Mouse (Mus musculus): Measurements from ENCODE around the gene Syndig1l. TPM values are rescaled to one million over a fixed set of nuclear protein-coding genes. Genes with fewer than 3 reads are reported as not detected.

The Syndig1l gene
- polyA plus RNA-seq, 1 experiment from 2014 or later: 0.06 TPM

GRCm38 (mm10) chr12:84631867-84632266 lies 66.8 kb downstream of the Syndig1l start:
- Histone ChIP-seq H3K4me2 (replicated peaks; ENCODE audit: low read depth, low read length) (no peak overlapping the region), H3K4me3 (ENCODE audit: low read length) (no peak overlapping the region), H3K27me3 (ENCODE audit: insufficient read depth, low read length) (peaks cover 2% of the 10 kb centered on the region), H3K9me3 (ENCODE audit: low read length) (no peaks in the 10 kb centered on the region), H3K27ac (ENCODE audit: low read length) (no peak overlapping the region), H3K36me3 (ENCODE audit: insufficient read depth, low read length) (no peaks in the 10 kb centered on the region), H3K4me1 (ENCODE audit: insufficient read depth, low read length) (no peaks in the 10 kb centered on the region), H3K9ac (replicated peaks; ENCODE audit: low read length) (no peak overlapping the region)
- 74% methylated on average over 3 of the region's 3 CpGs for WGBS
- ATAC-seq (ENCODE audit: low FRiP score, low TSS enrichment): no peak

Other genes starting within 250 kb of the Syndig1l start
- gene Aldh6a1, start 247.8 kb downstream of the Syndig1l start, polyA plus RNA-seq (2015; fragmentation: Nextera tagmentation; extraction: Ambion mirVana): 89.2 and 93.4 TPM in 2 replicates
- gene Lin52, start 247.4 kb downstream of the Syndig1l start, polyA plus RNA-seq (2015; fragmentation: Nextera tagmentation; extraction: Ambion mirVana): 21.7 and 23.7 TPM in 2 replicates
- gene Vsx2, start 129.1 kb downstream of the Syndig1l start, polyA plus RNA-seq (2015; fragmentation: Nextera tagmentation; extraction: Ambion mirVana): not detected in 2 replicates
- gene Abcd4, start 81.4 kb downstream of the Syndig1l start, polyA plus RNA-seq (2015; fragmentation: Nextera tagmentation; extraction: Ambion mirVana): 22.4 and 24.6 TPM in 2 replicates
- not detected in 2 replicates for gene Vrtn, start 57.8 kb downstream of the Syndig1l start, polyA plus RNA-seq (2015; fragmentation: Nextera tagmentation; extraction: Ambion mirVana)
- gene Npc2, start 74.3 kb upstream of the Syndig1l start, polyA plus RNA-seq (2015; fragmentation: Nextera tagmentation; extraction: Ambion mirVana): 65.4 and 69.8 TPM in 2 replicates
- gene Isca2, start 74.4 kb upstream of the Syndig1l start, polyA plus RNA-seq (2015; fragmentation: Nextera tagmentation; extraction: Ambion mirVana): 148 and 150 TPM in 2 replicates
- 0.89 and 0.98 TPM in 2 replicates for gene Ltbp2, start 177.7 kb upstream of the Syndig1l start, polyA plus RNA-seq (2015; fragmentation: Nextera tagmentation; extraction: Ambion mirVana)

Measured in kidney, embryonic 16.5 days (tissue).